Mouse (Mus musculus) limb, embryonic 14.5 days (tissue): ENCODE results near the gene Hp1bp3. TPM values are rescaled to one million over a fixed set of nuclear protein-coding genes. Genes with fewer than 3 reads are reported as not detected.

Source experiments
- ATAC-seq: fragments of 200-750 bp; cut with Nextera tagmentation; 2 replicates; pipeline ENCODE4 v1.8.0; 2017; ENCODE audit warnings: low read depth, moderate number of reproducible peaks, moderate TSS enrichment; ENCODE audit not compliant: low FRiP score
- DNase-seq: peaks from one replicate; pipeline ENCODE4 v3.0.0-alpha.2; 2015; ENCODE audit warnings: low spot score
- H3K27ac ChIP-seq: fragments of 300-500 bp; sonication (generic); replicated peaks from 2 replicates; pipeline ENCODE4 v1.5.1; 2014; ENCODE audit warnings: low read depth, mild to moderate bottlenecking, low read length, moderate library complexity, mixed read lengths
- H3K27me3 ChIP-seq: fragments of 300-500 bp; sonication (generic); 2 replicates; pipeline ENCODE4 v1.6.1; 2014; ENCODE audit warnings: low read length, mixed read lengths; ENCODE audit not compliant: control insufficient read depth, insufficient read depth
- H3K36me3 ChIP-seq: fragments of 300-500 bp; sonication (generic); 2 replicates; pipeline ENCODE4 v1.6.1; 2014; ENCODE audit warnings: mild to moderate bottlenecking, low read length, moderate library complexity, mixed read lengths; ENCODE audit not compliant: control insufficient read depth, insufficient read depth
- H3K4me1 ChIP-seq: fragments of 300-500 bp; sonication (generic); 2 replicates; pipeline ENCODE4 v1.6.1; 2014; ENCODE audit warnings: antibody characterized with exemption, low read length, mixed read lengths; ENCODE audit not compliant: control insufficient read depth, insufficient read depth
- H3K4me2 ChIP-seq: fragments of 300-500 bp; sonication (generic); replicated peaks from 2 replicates; pipeline ENCODE4 v1.6.1; 2014; ENCODE audit warnings: low read depth, mild to moderate bottlenecking, low read length, moderate library complexity; ENCODE audit not compliant: severe bottlenecking
- H3K4me3 ChIP-seq: fragments of 300-500 bp; sonication (generic); replicated peaks from 2 replicates; pipeline ENCODE4 v1.5.1; 2014; ENCODE audit warnings: low read length
- H3K9ac ChIP-seq: fragments of 300-500 bp; sonication (generic); 2 replicates; pipeline ENCODE4 v1.6.1; 2014; ENCODE audit warnings: mild to moderate bottlenecking, low read depth, low read length, moderate library complexity; ENCODE audit not compliant: severe bottlenecking
- H3K9me3 ChIP-seq: fragments of 300-500 bp; sonication (generic); 2 replicates; pipeline ENCODE4 v1.6.1; 2016; ENCODE audit warnings: low read length; ENCODE audit not compliant: control insufficient read depth
- POLR2A ChIP-seq: fragments of 200-500 bp; IDR thresholded peaks from 2 replicates; pipeline ENCODE4 v1.8.0; 2012; ENCODE audit warnings: inconsistent platforms, mild to moderate bottlenecking, moderate library complexity, borderline replicate concordance; ENCODE audit not compliant: insufficient read depth, insufficient read length; ENCODE audit errors: extremely low read depth
- WGBS: fragments of 180-500 bp; shearing (Covaris S2); extraction: QIAGEN DNeasy Blood & Tissue Kit; methylation state at CpG from one replicate; pipeline ENCODE4 v1.1.7; 2014; 5-methylcytosine and 5-hydroxymethylcytosine counted together
- polyA plus RNA-seq, 2 experiments: library from polyadenylated mRNA; depleted of rRNA in 1 of 2; stranded (reverse) in 1 of 2; unstranded in 1 of 2; fragments of >200 nt; fragmentation: Nextera tagmentation in 1 of 2; extraction: Ambion mirVana in 1 of 2; gene quantifications; 2 replicates each; pipeline versions ENCODE4 v1.2.1 to v1.2.3; 2012 to 2014

The Hp1bp3 gene
- polyA plus RNA-seq, 2 experiments: 174 to 183 TPM

- Histone ChIP-seq H3K4me1 (no peaks in the 10 kb centered on the region), H3K27me3 (no peaks in the 10 kb centered on the region), H3K4me3 (no peak overlapping the region), H3K9me3 (no peaks in the 10 kb centered on the region), H3K9ac (no peak overlapping the region), H3K4me2 (no peak overlapping the region), H3K27ac (no peak overlapping the region), H3K36me3 (no peaks in the 10 kb centered on the region)
- no peak for DNase-seq
- 77% methylated on average over 7 of the region's 7 CpGs for WGBS
- ATAC-seq: no peak
- TF ChIP-seq POLR2A: no peak
Measured at GRCm38 (mm10) chr4:138288691-138289090, 72.6 kb downstream of the Hp1bp3 start.

- Histone ChIP-seq H3K27ac (no peak overlapping the region), H3K4me2 (no peak overlapping the region), H3K4me3 (no peak overlapping the region), H3K9me3 (no peaks in the 10 kb centered on the region), H3K27me3 (no peaks in the 10 kb centered on the region), H3K9ac (no peak overlapping the region), H3K4me1 (no peaks in the 10 kb centered on the region), H3K36me3 (no peaks in the 10 kb centered on the region)
- TF ChIP-seq POLR2A: no peak
- no peak for DNase-seq
- ATAC-seq: no peak
- WGBS: 91% methylated on average over 13 of the region's 13 CpGs
Measured at GRCm38 (mm10) chr4:138292028-138292427, 75.9 kb downstream of the Hp1bp3 start.

GRCm38 (mm10) chr4:138293261-138293948 lies 77.3 kb downstream of the Hp1bp3 start:
- no peak overlapping the region for H3K9ac ChIP-seq
- ATAC-seq (no peak), DNase-seq (no peak)
- H3K4me2 ChIP-seq: no peak overlapping the region
- TF ChIP-seq POLR2A: no peak
- H3K27ac ChIP-seq: no peak overlapping the region
- H3K4me1 ChIP-seq: no peaks in the 10 kb centered on the region
- no peak overlapping the region for H3K4me3 ChIP-seq
- no peaks in the 10 kb centered on the region for H3K9me3 ChIP-seq
- H3K27me3 ChIP-seq: no peaks in the 10 kb centered on the region
- H3K36me3 ChIP-seq: no peaks in the 10 kb centered on the region
- 71% methylated on average over 17 of the region's 18 CpGs for WGBS

- WGBS: 88% methylated on average over 6 of the region's 14 CpGs
- DNase-seq (no peak), ATAC-seq (no peak)
- H3K4me2 ChIP-seq: no peak overlapping the region
- H3K9me3 ChIP-seq: no peaks in the 10 kb centered on the region
- no peaks in the 10 kb centered on the region for H3K36me3 ChIP-seq
- no peak overlapping the region for H3K9ac ChIP-seq
- no peaks in the 10 kb centered on the region for H3K4me1 ChIP-seq
- H3K27ac ChIP-seq: no peak overlapping the region
- no peaks in the 10 kb centered on the region for H3K27me3 ChIP-seq
- no peak for TF ChIP-seq POLR2A
- H3K4me3 ChIP-seq: no peak overlapping the region
Measured at GRCm38 (mm10) chr4:138293949-138294550, 78.0 kb downstream of the Hp1bp3 start.

Other genes with a start within 250 kb of the Hp1bp3 start
- 106 and 111 TPM in 2 replicates for gene Eif4g3, start 223.3 kb upstream of the Hp1bp3 start, polyA plus RNA-seq (2012; rRNA removed)
- 38.7 and 45.5 TPM in 2 replicates for gene Eif4g3, start 223.3 kb upstream of the Hp1bp3 start, polyA plus RNA-seq (2014; fragmentation: Nextera tagmentation; extraction: Ambion mirVana)
- 1.6 and 2.5 TPM in 2 replicates for gene Sh2d5, start 34.1 kb downstream of the Hp1bp3 start, polyA plus RNA-seq (2012; rRNA removed)
- 0.25 and 0.77 TPM in 2 replicates for gene Sh2d5, start 34.1 kb downstream of the Hp1bp3 start, polyA plus RNA-seq (2014; fragmentation: Nextera tagmentation; extraction: Ambion mirVana)
- 2.3 and 3.0 TPM in 2 replicates for gene Kif17, start 34.1 kb downstream of the Hp1bp3 start, polyA plus RNA-seq (2012; rRNA removed)
- 1.1 TPM in 2 replicates for gene Kif17, start 34.1 kb downstream of the Hp1bp3 start, polyA plus RNA-seq (2014; fragmentation: Nextera tagmentation; extraction: Ambion mirVana)
- gene Ddost, start 88.4 kb downstream of the Hp1bp3 start, polyA plus RNA-seq (2012; rRNA removed): 342 and 375 TPM in 2 replicates
- 344 and 348 TPM in 2 replicates for gene Ddost, start 88.4 kb downstream of the Hp1bp3 start, polyA plus RNA-seq (2014; fragmentation: Nextera tagmentation; extraction: Ambion mirVana)
- gene Pink1, start 110.0 kb downstream of the Hp1bp3 start, polyA plus RNA-seq (2012; rRNA removed): 44.0 and 55.3 TPM in 2 replicates
- gene Pink1, start 110.0 kb downstream of the Hp1bp3 start, polyA plus RNA-seq (2014; fragmentation: Nextera tagmentation; extraction: Ambion mirVana): 35.5 and 35.8 TPM in 2 replicates
- gene Cda, start 151.7 kb downstream of the Hp1bp3 start, polyA plus RNA-seq (2012; rRNA removed): 4.6 and 5.9 TPM in 2 replicates
- gene Cda, start 151.7 kb downstream of the Hp1bp3 start, polyA plus RNA-seq (2014; fragmentation: Nextera tagmentation; extraction: Ambion mirVana): 6.8 and 7.7 TPM in 2 replicates
- gene Fam43b, start 180.2 kb downstream of the Hp1bp3 start, polyA plus RNA-seq (2012; rRNA removed): 0.03 TPM in 1 of 2 replicates, not detected in the other
- gene Fam43b, start 180.2 kb downstream of the Hp1bp3 start, polyA plus RNA-seq (2014; fragmentation: Nextera tagmentation; extraction: Ambion mirVana): 0.07 TPM in 1 of 2 replicates, not detected in the other
- 13.8 and 14.2 TPM in 2 replicates for gene Mul1, start 218.4 kb downstream of the Hp1bp3 start, polyA plus RNA-seq (2012; rRNA removed)
- gene Mul1, start 218.4 kb downstream of the Hp1bp3 start, polyA plus RNA-seq (2014; fragmentation: Nextera tagmentation; extraction: Ambion mirVana): 17.1 and 18.4 TPM in 2 replicates
- gene Camk2n1, start 238.0 kb downstream of the Hp1bp3 start, polyA plus RNA-seq (2012; rRNA removed): 7.8 and 9.0 TPM in 2 replicates
- gene Camk2n1, start 238.0 kb downstream of the Hp1bp3 start, polyA plus RNA-seq (2014; fragmentation: Nextera tagmentation; extraction: Ambion mirVana): 2.1 and 2.9 TPM in 2 replicates